In genomic region chrX:112311531-112311887, GRCm38 (mm10) we compare ENCODE assay signal across 8 mouse cellular contexts. TPM values are rescaled to one million over a fixed set of nuclear protein-coding genes. Genes with fewer than 3 reads are reported as not detected.
A peak's percentile ranks its signal among the peaks of the same experiment; 100 is the strongest.
DNase-seq lines count a peak whose midpoint lies in the region; ATAC-seq and TF ChIP-seq lines count a peak whose summit lies in the region.

No protein-coding gene starts in this region.

- H3K9me3 ChIP-seq in heart, embryonic 16.5 days (replicated peaks; ENCODE audit: control insufficient read depth, low read length): no peaks in the 10 kb centered on the region
- no peaks in the 10 kb centered on the region for H3K9me3 ChIP-seq in MEL (replicated peaks; ENCODE audit: insufficient read depth, low read length)
- no peaks in the 10 kb centered on the region for H3K9me3 ChIP-seq in forebrain, embryonic 11.5 days (ENCODE audit: control insufficient read depth, low read length)
- H3K9me3 ChIP-seq in neural tube, embryonic 15.5 days (replicated peaks): no peaks in the 10 kb centered on the region

- peak; percentile 61 for ATAC-seq in heart, embryonic 16.5 days (replicated peaks; ENCODE audit: extremely low read depth, insufficient read depth, low FRiP score)
- peak; percentile 81 for ATAC-seq in forebrain, embryonic 11.5 days (replicated peaks; ENCODE audit: low FRiP score)
- ATAC-seq in neural tube, embryonic 15.5 days (ENCODE audit: low FRiP score): peak; percentile 65; the same call in 1 of the 2 replicates

- WGBS in heart, embryonic 16.5 days: 5% methylated on average over 12 of the region's 12 CpGs
- WGBS in forebrain, embryonic 11.5 days: 13% methylated on average over 12 of the region's 12 CpGs
- under 1% methylated on average over 12 of the region's 12 CpGs for WGBS in liver, adult 2 months
- WGBS in neural tube, embryonic 15.5 days: 13% methylated on average over 12 of the region's 12 CpGs

- H3K9ac ChIP-seq in heart, embryonic 16.5 days (ENCODE audit: low read length): peak overlapping the region; percentile 80
- H3K9ac ChIP-seq in MEL (ENCODE audit: control insufficient read depth, low read depth, low read length, poor library complexity, severe bottlenecking): peak overlapping the region; percentile 96
- peak overlapping the region; percentile 56 for H3K9ac ChIP-seq in forebrain, embryonic 11.5 days (ENCODE audit: low read length)
- peak overlapping the region; percentile 81 for H3K9ac ChIP-seq in liver, adult 2 months (ENCODE audit: low read depth, low read length)
- peak overlapping the region; percentile 50 for H3K9ac ChIP-seq in neural tube, embryonic 15.5 days (replicated peaks)

- H3K79me2 ChIP-seq in MEL (ENCODE audit: control insufficient read depth, insufficient read depth, low read length, poor library complexity): peaks cover 3% of the 10 kb centered on the region; the same call in 1 of the 2 replicates
- H3K79me2 ChIP-seq in liver, adult 2 months (ENCODE audit: control insufficient read depth, insufficient read depth, low read length): no peaks in the 10 kb centered on the region; the same call in 1 of the 2 replicates

- no peak for DNase-seq in heart, adult 18-20 months
- no peak for DNase-seq in MEL (ENCODE audit: low read depth, low spot score)
- DNase-seq in forebrain, embryonic 11.5 days (ENCODE audit: low spot score): no peak
- DNase-seq in liver, adult 2 months (ENCODE audit: extremely low read depth, low read depth, low spot score): no peak
- DNase-seq in cerebellum, postnatal 14 days: no peak
- no peak for DNase-seq in right cerebral cortex, postnatal 36 days (ENCODE audit: low spot score in 2 of 2)

- H3K27me3 ChIP-seq in heart, embryonic 16.5 days (ENCODE audit: control insufficient read depth, insufficient read depth, low read length): no peaks in the 10 kb centered on the region
- H3K27me3 ChIP-seq in MEL (ENCODE audit: control insufficient read depth in 1 of 2, insufficient read depth in 2 of 2, low read length in 2 of 2): no peaks in the 10 kb centered on the region
- H3K27me3 ChIP-seq in forebrain, embryonic 11.5 days (ENCODE audit: control insufficient read depth, insufficient read depth, low read length): no peaks in the 10 kb centered on the region
- H3K27me3 ChIP-seq in liver, adult 2 months (ENCODE audit: control insufficient read depth, insufficient read depth, low read length): no peaks in the 10 kb centered on the region
- H3K27me3 ChIP-seq in neural tube, embryonic 15.5 days (replicated peaks): no peaks in the 10 kb centered on the region

- H3K27ac ChIP-seq in heart, embryonic 16.5 days (ENCODE audit: low read length): peak overlapping the region; percentile 71
- peak overlapping the region; percentile 72 for H3K27ac ChIP-seq in MEL (ENCODE audit: control insufficient read depth, low read depth, low read length)
- no peak overlapping the region for H3K27ac ChIP-seq in forebrain, embryonic 11.5 days (ENCODE audit: low read depth, low read length)
- H3K27ac ChIP-seq in liver, adult 2 months (replicated peaks; ENCODE audit: insufficient read depth, low read depth, low read length): peak overlapping the region; percentile 67
- peak overlapping the region; percentile 45; the same call in 1 of the 2 replicates for H3K27ac ChIP-seq in neural tube, embryonic 15.5 days (replicated peaks)

- TF ChIP-seq POLR2A in MEL (IDR thresholded peaks at IDR 0.05; ENCODE audit: control insufficient read depth in 1 of 2, insufficient read depth in 1 of 2, low read depth in 1 of 2, low read length in 2 of 2, poor library complexity in 1 of 2): no peak
- TF ChIP-seq POLR2A in liver, adult 2 months (IDR thresholded peaks at IDR 0.05; ENCODE audit: extremely low read depth, insufficient read depth, low read length): no peak

- H3K4me2 ChIP-seq in heart, embryonic 16.5 days (ENCODE audit: low read depth, low read length): peak overlapping the region; percentile 65
- H3K4me2 ChIP-seq in forebrain, embryonic 11.5 days (ENCODE audit: low read depth, low read length, severe bottlenecking): peak overlapping the region; percentile 38; the same call in 1 of the 2 replicates
- peak overlapping the region; percentile 54 for H3K4me2 ChIP-seq in neural tube, embryonic 15.5 days

- H3K4me3 ChIP-seq in heart, embryonic 16.5 days (ENCODE audit: low read length): peak overlapping the region; percentile 76
- peak overlapping the region; percentile 87 to 95 for H3K4me3 ChIP-seq in MEL (ENCODE audit: control insufficient read depth in 1 of 2, insufficient read depth in 1 of 2, low read depth in 2 of 2, low read length in 2 of 2)
- H3K4me3 ChIP-seq in forebrain, embryonic 11.5 days (ENCODE audit: low read depth, low read length): peak overlapping the region; percentile 39
- peak overlapping the region; percentile 54 for H3K4me3 ChIP-seq in liver, adult 2 months (ENCODE audit: insufficient read depth, low read depth, low read length)
- peak overlapping the region; percentile 54 for H3K4me3 ChIP-seq in neural tube, embryonic 15.5 days (replicated peaks)

- H3K36me3 ChIP-seq in heart, embryonic 16.5 days (ENCODE audit: control insufficient read depth, insufficient read depth): no peaks in the 10 kb centered on the region
- peaks cover 0 to 13% of the 10 kb centered on the region in 2 experiments; a peak in 2 of 4 replicates for H3K36me3 ChIP-seq in MEL (ENCODE audit: control insufficient read depth in 1 of 2, insufficient read depth in 2 of 2, low read length in 2 of 2)
- no peaks in the 10 kb centered on the region for H3K36me3 ChIP-seq in forebrain, embryonic 11.5 days (ENCODE audit: control insufficient read depth, insufficient read depth, low read length)
- H3K36me3 ChIP-seq in liver, adult 2 months (ENCODE audit: control insufficient read depth, insufficient read depth, low read length): no peaks in the 10 kb centered on the region
- H3K36me3 ChIP-seq in neural tube, embryonic 15.5 days: no peaks in the 10 kb centered on the region

- no peak for TF ChIP-seq EP300 in MEL (IDR thresholded peaks at IDR 0.05; ENCODE audit: low read depth in 1 of 2, low read length in 2 of 2)

- TF ChIP-seq RAD21 in MEL (IDR thresholded peaks at IDR 0.05; ENCODE audit: low read depth, low read length): no peak

- no peak for TF ChIP-seq CTCF in MEL (IDR thresholded peaks at IDR 0.05 in 2 of 3, conservative IDR thresholded peaks at IDR 0.05 in 1 of 3; ENCODE audit: control insufficient read depth in 1 of 3, insufficient read depth in 1 of 3, low read depth in 2 of 3, low read length in 3 of 3, poor library complexity in 1 of 3, severe bottlenecking in 1 of 3)
- no peak for TF ChIP-seq CTCF in liver, adult 2 months (IDR thresholded peaks at IDR 0.05; ENCODE audit: low read depth, low read length)

- no peaks in the 10 kb centered on the region for H3K4me1 ChIP-seq in heart, embryonic 16.5 days (ENCODE audit: control insufficient read depth, insufficient read depth, low read length)
- H3K4me1 ChIP-seq in MEL (ENCODE audit: control insufficient read depth in 1 of 2, insufficient read depth in 2 of 2, low read length in 2 of 2): peaks cover 0 to 4% of the 10 kb centered on the region in 2 experiments; a peak in 2 of 4 replicates
- no peaks in the 10 kb centered on the region for H3K4me1 ChIP-seq in forebrain, embryonic 11.5 days (replicated peaks; ENCODE audit: control insufficient read depth, insufficient read depth, low read length)
- H3K4me1 ChIP-seq in liver, adult 2 months (ENCODE audit: control insufficient read depth, insufficient read depth, low read length): no peaks in the 10 kb centered on the region; the same call in 1 of the 2 replicates
- H3K4me1 ChIP-seq in neural tube, embryonic 15.5 days: peaks cover 2% of the 10 kb centered on the region; the same call in 1 of the 2 replicates

TF ChIP-seq in MEL, 35 proteins besides CTCF, POLR2A, EP300 and RAD21:
- TF ChIP-seq MAZ (IDR thresholded peaks at IDR 0.05; ENCODE audit: low read depth, low read length) (no peak), CHD1 (IDR thresholded peaks at IDR 0.05; ENCODE audit: low read depth, low read length) (0 out of 2 replicates have a peak, but pooled peaks have one; percentile 44)
TF ChIP-seq in MEL: peak in this region for 1.

RNA-seq across cellular contexts. Expression of gene Apool, which starts 0.4 kb away (rescaled TPM):
- polyA plus RNA-seq in heart, embryonic 16.5 days (2015; fragmentation: Nextera tagmentation; extraction: Ambion mirVana): 84.4 and 87.8 TPM in 2 replicates
- 10 to 100 TPM; 65.5 to 67.6 TPM for total RNA-seq in heart, adult 18-20 months (2021)
- 34.6 and 41.1 TPM in 2 replicates for total RNA-seq in MEL (2012; rRNA removed)
- 10 to 100 TPM in 1 of 2 experiments, not detected in 1; 32.9 TPM for polyA plus RNA-seq in MEL (2012; ENCODE audit: insufficient read depth in 1 of 2, insufficient read length in 2 of 2, low read depth in 1 of 2, low replicate concordance in 2 of 2, missing spikeins in 1 of 2)
- 61.7 and 62.6 TPM in 2 replicates for polyA plus RNA-seq in forebrain, embryonic 11.5 days (2014; fragmentation: Nextera tagmentation; extraction: Ambion mirVana)
- total RNA-seq in liver, adult 2 months (2014; rRNA removed): 28.8 and 38.8 TPM in 2 replicates
- 4.3 and 4.6 TPM in 2 replicates for polyA plus RNA-seq in liver, adult 2 months (2012; rRNA removed)
- polyA plus RNA-seq in neural tube, embryonic 15.5 days (2015; fragmentation: Nextera tagmentation; extraction: Ambion mirVana): 18.5 and 23.2 TPM in 2 replicates

Comparison
In these comparisons a context has a peak if more than half of its experiments do, and no peak if none do; other contexts are left out.
1. H3K4me3 ChIP-seq: peak in every context shown above with its lines; median percentile 91 in MEL; 76 in heart, embryonic 16.5 days; 54 in liver, adult 2 months; 54 in neural tube, embryonic 15.5 days; 39 in forebrain, embryonic 11.5 days.